Mouse (Mus musculus): Measurements from ENCODE around the gene App.

GRCm38 (mm10) chr16:84986016-84986631 is 187.4 kb downstream of the App start:
- TF ChIP-seq MYOG (IDR thresholded peaks at IDR 0.05; ENCODE audit: control insufficient read depth in 1 of 3, insufficient read depth in 1 of 3, insufficient read length in 2 of 3, low read depth in 2 of 3) (no peak), POLR2A (IDR thresholded peaks at IDR 0.05; ENCODE audit: insufficient read length, low read depth) (no peak), POLR2AphosphoS2 (IDR thresholded peaks at IDR 0.05; ENCODE audit: insufficient read length, low read depth) (no peak), MAX (IDR thresholded peaks at IDR 0.05; ENCODE audit: low read depth) (no peak), REST (IDR thresholded peaks at IDR 0.05; ENCODE audit: insufficient read depth, insufficient read length) (no peak), E2F4 (IDR thresholded peaks at IDR 0.05; ENCODE audit: insufficient read depth) (no peak), USF1 (IDR thresholded peaks at IDR 0.05; ENCODE audit: low read depth) (no peak), CEBPB (IDR thresholded peaks at IDR 0.05; ENCODE audit: insufficient read depth, poor library complexity, severe bottlenecking) (no peak), SRF (IDR thresholded peaks at IDR 0.05; ENCODE audit: control insufficient read depth, insufficient read length, low read depth) (no peak)

Data from myocyte (in vitro differentiated cells).